Mouse (Mus musculus) neural tube, embryonic 12.5 days (tissue): ENCODE data around the gene Cttnbp2nl. TPM values are rescaled to one million over a fixed set of nuclear protein-coding genes. Genes with fewer than 3 reads are reported as not detected.
A peak's percentile ranks its signal among the peaks of the same experiment; 100 is the strongest.

ENCODE experiments used
- ATAC-seq: fragments of 200-750 bp; cut with Nextera tagmentation; 2 replicates; pipeline ENCODE4 v1.8.0; 2017; ENCODE audit warnings: low read depth, mild to moderate bottlenecking, moderate TSS enrichment, moderate library complexity; ENCODE audit not compliant: low FRiP score
- H3K27ac ChIP-seq: fragments of 300-500 bp; sonication (generic); 2 replicates; pipeline ENCODE4 v1.5.1; 2016
- H3K27me3 ChIP-seq: fragments of 300-500 bp; sonication (generic); replicated peaks from 2 replicates; pipeline ENCODE4 v1.6.1; 2016; ENCODE audit warnings: mild to moderate bottlenecking
- H3K36me3 ChIP-seq: fragments of 300-500 bp; sonication (generic); 2 replicates; pipeline ENCODE4 v1.6.1; 2016; ENCODE audit warnings: mild to moderate bottlenecking
- H3K4me1 ChIP-seq: fragments of 300-500 bp; sonication (generic); 2 replicates; pipeline ENCODE4 v1.6.1; 2016
- H3K4me2 ChIP-seq: fragments of 300-500 bp; sonication (generic); replicated peaks from 2 replicates; pipeline ENCODE4 v1.6.1; 2016; ENCODE audit warnings: mild to moderate bottlenecking
- H3K4me3 ChIP-seq: fragments of 300-500 bp; sonication (generic); 2 replicates; pipeline ENCODE4 v1.5.1; 2016
- H3K9ac ChIP-seq: fragments of 300-500 bp; sonication (generic); 2 replicates; pipeline ENCODE4 v1.6.1; 2016; ENCODE audit warnings: mild to moderate bottlenecking
- H3K9me3 ChIP-seq: fragments of 300-500 bp; sonication (generic); 2 replicates; pipeline ENCODE4 v1.6.1; 2016; ENCODE audit warnings: mild to moderate bottlenecking
- WGBS: fragments of 180-500 bp; shearing (Covaris S2); methylation state at CpG from one replicate; pipeline ENCODE4 v1.1.7; 2016; 5-methylcytosine and 5-hydroxymethylcytosine counted together
- polyA plus RNA-seq: library from polyadenylated mRNA; unstranded; fragments of >200 nt; fragmentation: Nextera tagmentation; extraction: Ambion mirVana; gene quantifications from 2 replicates; pipeline ENCODE4 v1.2.1, GENCODE M21; 2016

Gene Cttnbp2nl
- polyA plus RNA-seq, 1 experiment from 2014 or later: 61.5 TPM

- Histone ChIP-seq H3K4me3 (peak overlapping the region; percentile 82; the same call in 1 of the 2 replicates), H3K27me3 (no peaks in the 10 kb centered on the region), H3K9me3 (no peaks in the 10 kb centered on the region), H3K4me2 (peak overlapping the region; percentile 78), H3K4me1 (peaks cover 24% of the 10 kb centered on the region), H3K27ac (peak overlapping the region; percentile 32; the same call in 1 of the 2 replicates), H3K36me3 (no peaks in the 10 kb centered on the region), H3K9ac (peak overlapping the region; percentile 65; the same call in 1 of the 2 replicates)
- 81% methylated on average over 4 of the region's 4 CpGs for WGBS
- ATAC-seq: no peak
These were observed 704 bp upstream of the Cttnbp2nl start for GRCm38 (mm10) chr3:105053698-105054001.

GRCm38 (mm10) chr3:105052171-105052936 lies 592 bp downstream of the Cttnbp2nl start:
- Histone ChIP-seq H3K4me2 (peak overlapping the region; percentile 78), H3K4me1 (peaks cover 28% of the 10 kb centered on the region), H3K36me3 (no peaks in the 10 kb centered on the region), H3K4me3 (peak overlapping the region; percentile 82), H3K27me3 (no peaks in the 10 kb centered on the region), H3K9me3 (no peaks in the 10 kb centered on the region), H3K27ac (peak overlapping the region; percentile 34), H3K9ac (peak overlapping the region; percentile 88)
- WGBS: under 1% methylated on average over 37 of the region's 37 CpGs
- ATAC-seq: peak; percentile 74

- WGBS: 60% methylated on average over 2 of the region's 2 CpGs
- peak overlapping the region; percentile 88; the same call in 1 of the 2 replicates for H3K9ac ChIP-seq
These were observed 1.8 kb downstream of the Cttnbp2nl start for GRCm38 (mm10) chr3:105051103-105051502.

GRCm38 (mm10) chr3:105049848-105050247 lies 3.1 kb downstream of the Cttnbp2nl start:
- Histone ChIP-seq H3K4me3 (no peak overlapping the region), H3K9me3 (no peaks in the 10 kb centered on the region), H3K27me3 (no peaks in the 10 kb centered on the region), H3K4me1 (peaks cover 34% of the 10 kb centered on the region), H3K27ac (no peak overlapping the region), H3K9ac (no peak overlapping the region), H3K36me3 (no peaks in the 10 kb centered on the region), H3K4me2 (no peak overlapping the region; the same call in 1 of the 2 replicates)
- ATAC-seq: no peak
- WGBS: 93% methylated on average over 6 of the region's 6 CpGs

More at GRCm38 (mm10) chr3:105051103-105051502, 1.8 kb downstream of the Cttnbp2nl start:
- Histone ChIP-seq H3K4me2 (peak overlapping the region; percentile 78), H3K36me3 (no peaks in the 10 kb centered on the region), H3K9me3 (no peaks in the 10 kb centered on the region), H3K4me1 (peaks cover 28% of the 10 kb centered on the region), H3K27ac (no peak overlapping the region), H3K4me3 (peak overlapping the region; percentile 82), H3K27me3 (no peaks in the 10 kb centered on the region)
- no peak for ATAC-seq

- H3K9ac ChIP-seq: no peak overlapping the region
- ATAC-seq: no peak
- 81% methylated on average over 8 of the region's 8 CpGs for WGBS
- no peaks in the 10 kb centered on the region for H3K9me3 ChIP-seq
- H3K36me3 ChIP-seq: no peaks in the 10 kb centered on the region
- H3K27ac ChIP-seq: no peak overlapping the region
- no peak overlapping the region for H3K4me2 ChIP-seq
- H3K4me1 ChIP-seq: peaks cover 31% of the 10 kb centered on the region
- no peak overlapping the region for H3K4me3 ChIP-seq
- H3K27me3 ChIP-seq: no peaks in the 10 kb centered on the region
These were observed 5.3 kb downstream of the Cttnbp2nl start for GRCm38 (mm10) chr3:105047616-105048015.

- H3K4me2 ChIP-seq: no peak overlapping the region
- no peaks in the 10 kb centered on the region for H3K27me3 ChIP-seq
- WGBS: 90% methylated on average over 5 of the region's 5 CpGs
- H3K9me3 ChIP-seq: no peaks in the 10 kb centered on the region
- H3K27ac ChIP-seq: no peak overlapping the region
- peaks cover 30% of the 10 kb centered on the region for H3K4me1 ChIP-seq
- H3K9ac ChIP-seq: no peak overlapping the region
- no peak overlapping the region for H3K4me3 ChIP-seq
- no peaks in the 10 kb centered on the region for H3K36me3 ChIP-seq
- no peak for ATAC-seq
These were observed 6.1 kb downstream of the Cttnbp2nl start for GRCm38 (mm10) chr3:105046870-105047269.

GRCm38 (mm10) chr3:105043746-105044145 lies 9.2 kb downstream of the Cttnbp2nl start:
- no peaks in the 10 kb centered on the region for H3K9me3 ChIP-seq
- peaks cover 5% of the 10 kb centered on the region; the same call in 1 of the 2 replicates for H3K36me3 ChIP-seq
- H3K4me3 ChIP-seq: no peak overlapping the region
- no peak overlapping the region for H3K27ac ChIP-seq
- ATAC-seq: no peak
- H3K9ac ChIP-seq: no peak overlapping the region
- H3K4me1 ChIP-seq: peaks cover 18% of the 10 kb centered on the region; the same call in 1 of the 2 replicates
- no peak overlapping the region for H3K4me2 ChIP-seq
- no peaks in the 10 kb centered on the region for H3K27me3 ChIP-seq
- WGBS: 88% methylated on average over 5 of the region's 5 CpGs

- no peak overlapping the region for H3K27ac ChIP-seq
- no peak for ATAC-seq
- no peak overlapping the region for H3K9ac ChIP-seq
- H3K36me3 ChIP-seq: peaks cover 29% of the 10 kb centered on the region
- no peak overlapping the region for H3K4me2 ChIP-seq
- no peaks in the 10 kb centered on the region for H3K27me3 ChIP-seq
- no peaks in the 10 kb centered on the region for H3K9me3 ChIP-seq
- no peak overlapping the region for H3K4me3 ChIP-seq
- 94% methylated on average over 9 of the region's 9 CpGs for WGBS
- peaks cover 14% of the 10 kb centered on the region; the same call in 1 of the 2 replicates for H3K4me1 ChIP-seq
These were observed 11.8 kb downstream of the Cttnbp2nl start for GRCm38 (mm10) chr3:105040983-105041625.

GRCm38 (mm10) chr3:105040002-105040401 lies 12.9 kb downstream of the Cttnbp2nl start:
- ATAC-seq: 0 out of 2 replicates have a peak, but pooled peaks have one; percentile 17
- peaks cover 40% of the 10 kb centered on the region for H3K36me3 ChIP-seq
- H3K27ac ChIP-seq: no peak overlapping the region
- no peak overlapping the region for H3K9ac ChIP-seq
- H3K4me3 ChIP-seq: no peak overlapping the region
- peaks cover 9% of the 10 kb centered on the region; the same call in 1 of the 2 replicates for H3K4me1 ChIP-seq
- H3K9me3 ChIP-seq: no peaks in the 10 kb centered on the region
- 59% methylated on average over 8 of the region's 8 CpGs for WGBS
- H3K27me3 ChIP-seq: no peaks in the 10 kb centered on the region
- H3K4me2 ChIP-seq: no peak overlapping the region

- Histone ChIP-seq H3K4me3 (no peak overlapping the region), H3K27ac (no peak overlapping the region)
- 91% methylated on average over 6 of the region's 6 CpGs for WGBS
These were observed 15.6 kb downstream of the Cttnbp2nl start for GRCm38 (mm10) chr3:105037240-105037770.

GRCm38 (mm10) chr3:105036281-105036847 lies 16.6 kb downstream of the Cttnbp2nl start:
- no peaks in the 10 kb centered on the region for H3K27me3 ChIP-seq
- WGBS: 93% methylated on average over 10 of the region's 10 CpGs
- peaks cover 7% of the 10 kb centered on the region; the same call in 1 of the 2 replicates for H3K4me1 ChIP-seq
- no peak overlapping the region for H3K4me3 ChIP-seq
- H3K9ac ChIP-seq: no peak overlapping the region
- ATAC-seq: no peak
- no peaks in the 10 kb centered on the region for H3K9me3 ChIP-seq
- peaks cover 75% of the 10 kb centered on the region for H3K36me3 ChIP-seq
- no peak overlapping the region for H3K27ac ChIP-seq
- H3K4me2 ChIP-seq: no peak overlapping the region

More at GRCm38 (mm10) chr3:105037240-105037770, 15.6 kb downstream of the Cttnbp2nl start:
- Histone ChIP-seq H3K4me1 (peaks cover 7% of the 10 kb centered on the region; the same call in 1 of the 2 replicates), H3K4me2 (no peak overlapping the region), H3K9me3 (no peaks in the 10 kb centered on the region), H3K9ac (no peak overlapping the region), H3K27me3 (no peaks in the 10 kb centered on the region), H3K36me3 (peaks cover 65% of the 10 kb centered on the region)
- ATAC-seq: no peak
